Mouse (Mus musculus) spleen, postnatal 36 days (tissue): ENCODE data around the gene Sh3tc1.

ENCODE experiments used
- DNase-seq, 2 experiments: peaks; one replicate each; pipeline ENCODE4 v3.0.0; 2022; ENCODE audit warnings: low spot score in 2 of 2, mixed read lengths in 1 of 2

Sh3tc1 gene

GRCm38 (mm10) chr5:35755131-35755733 lies 15.4 kb upstream of the Sh3tc1 start:
- peak; percentile 22 to 41 for DNase-seq

- no peak for DNase-seq
Observed at GRCm38 (mm10) chr5:35751016-35751415, 11.2 kb upstream of the Sh3tc1 start.

GRCm38 (mm10) chr5:35750026-35750425 lies 10.2 kb upstream of the Sh3tc1 start:
- no peak for DNase-seq

GRCm38 (mm10) chr5:35749416-35749815 lies 9.6 kb upstream of the Sh3tc1 start:
- DNase-seq, result no peak

GRCm38 (mm10) chr5:35746910-35747309 lies 7.1 kb upstream of the Sh3tc1 start:
- DNase-seq, result peak; percentile 51 to 56

GRCm38 (mm10) chr5:35745406-35745805 lies 5.6 kb upstream of the Sh3tc1 start:
- DNase-seq, result no peak

GRCm38 (mm10) chr5:35743990-35744722 lies 4.4 kb upstream of the Sh3tc1 start:
- DNase-seq, result no peak

- no peak for DNase-seq
Observed at GRCm38 (mm10) chr5:35743238-35743951, 3.6 kb upstream of the Sh3tc1 start.

- DNase-seq, result no peak
Observed at GRCm38 (mm10) chr5:35741225-35741820, 1.5 kb upstream of the Sh3tc1 start.

- DNase-seq, result no peak
Observed at GRCm38 (mm10) chr5:35740716-35741115, 929 bp upstream of the Sh3tc1 start.

- no peak for DNase-seq
Observed at GRCm38 (mm10) chr5:35739005-35739404, 782 bp downstream of the Sh3tc1 start.

- DNase-seq, result no peak
Observed at GRCm38 (mm10) chr5:35737231-35737901, 2.4 kb downstream of the Sh3tc1 start.

- DNase-seq, result no peak
Observed at GRCm38 (mm10) chr5:35733523-35733922, 6.3 kb downstream of the Sh3tc1 start.

- DNase-seq, result no peak
Observed at GRCm38 (mm10) chr5:35731006-35731405, 8.8 kb downstream of the Sh3tc1 start.

- DNase-seq, result no peak
Observed at GRCm38 (mm10) chr5:35730552-35730951, 9.2 kb downstream of the Sh3tc1 start.

GRCm38 (mm10) chr5:35729844-35730243 lies 9.9 kb downstream of the Sh3tc1 start:
- peak; percentile 49 to 64 for DNase-seq

GRCm38 (mm10) chr5:35728957-35729460 lies 10.8 kb downstream of the Sh3tc1 start:
- DNase-seq, result peak; percentile 77 to 79

- no peak for DNase-seq
Observed at GRCm38 (mm10) chr5:35728344-35728956, 11.3 kb downstream of the Sh3tc1 start.

- no peak for DNase-seq
Observed at GRCm38 (mm10) chr5:35727447-35727846, 12.3 kb downstream of the Sh3tc1 start.

GRCm38 (mm10) chr5:35725840-35726239 lies 13.9 kb downstream of the Sh3tc1 start:
- DNase-seq, result no peak

GRCm38 (mm10) chr5:35723900-35724299 lies 15.9 kb downstream of the Sh3tc1 start:
- DNase-seq, result no peak
